Mouse (Mus musculus): ENCODE results near the gene Slc35e1.

DNA sequence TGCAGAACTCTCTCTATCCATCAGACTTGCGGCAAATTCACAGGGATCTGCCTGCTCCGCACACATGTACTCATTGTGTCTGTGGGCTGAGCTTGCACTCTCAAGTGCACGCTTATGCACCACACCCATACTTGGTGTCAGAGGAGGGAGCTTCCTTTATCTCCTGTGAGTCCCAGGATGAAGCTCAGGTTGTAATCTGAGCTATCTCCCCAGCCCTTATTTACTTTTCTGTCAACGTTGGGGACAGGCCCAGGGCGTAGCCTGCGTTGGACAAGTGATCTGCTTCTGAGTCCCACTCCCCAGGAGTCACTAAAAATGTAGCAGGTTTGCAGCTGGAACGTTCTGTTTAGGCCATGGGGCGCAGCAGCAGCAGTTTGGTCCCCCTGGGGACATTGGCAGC is 40.9 kb downstream of the Slc35e1 start:
- TF ChIP-seq POLR2A (IDR thresholded peaks at IDR 0.05; ENCODE audit: insufficient read depth, low read depth, low read length) (no peak), CTCF (IDR thresholded peaks at IDR 0.05; ENCODE audit: insufficient read depth, low read depth, low read length) (no peak)
